Mouse (Mus musculus) midbrain, embryonic 14.5 days (tissue): ENCODE data around the gene 1700003E16Rik. TPM values are rescaled to one million over a fixed set of nuclear protein-coding genes. Genes with fewer than 3 reads are reported as not detected.

Experiments
- ATAC-seq: fragments of 200-750 bp; cut with Nextera tagmentation; 2 replicates; pipeline ENCODE4 v1.8.0; 2017; ENCODE audit warnings: moderate number of reproducible peaks, moderate library complexity; ENCODE audit not compliant: low FRiP score, low TSS enrichment
- DNase-seq: peaks from one replicate; pipeline ENCODE4 v3.0.0-alpha.2; 2015
- H3K27ac ChIP-seq: fragments of 300-500 bp; sonication (generic); replicated peaks from 2 replicates; pipeline ENCODE4 v1.5.1; 2014; ENCODE audit warnings: mild to moderate bottlenecking, low read depth, low read length, moderate library complexity
- H3K27me3 ChIP-seq: fragments of 300-500 bp; sonication (generic); 2 replicates; pipeline ENCODE4 v1.6.1; 2014; ENCODE audit warnings: low read length, control low read depth, mixed read lengths; ENCODE audit not compliant: control insufficient read depth, insufficient read depth
- H3K36me3 ChIP-seq: fragments of 300-500 bp; sonication (generic); 2 replicates; pipeline ENCODE4 v1.6.1; 2014; ENCODE audit warnings: low read length, control low read depth; ENCODE audit not compliant: control insufficient read depth, insufficient read depth
- H3K4me1 ChIP-seq: fragments of 300-500 bp; sonication (generic); 2 replicates; pipeline ENCODE4 v1.6.1; 2014; ENCODE audit warnings: mild to moderate bottlenecking, antibody characterized with exemption, low read length, control low read depth; ENCODE audit not compliant: control insufficient read depth, insufficient read depth
- H3K4me2 ChIP-seq: fragments of 300-500 bp; sonication (generic); 2 replicates; pipeline ENCODE4 v1.6.1; 2014; ENCODE audit warnings: mild to moderate bottlenecking, low read length, moderate library complexity
- H3K4me3 ChIP-seq: fragments of 300-500 bp; sonication (generic); replicated peaks from 2 replicates; pipeline ENCODE4 v1.5.1; 2014; ENCODE audit warnings: low read depth, low read length
- H3K9ac ChIP-seq: fragments of 300-500 bp; sonication (generic); replicated peaks from 2 replicates; pipeline ENCODE4 v1.6.1; 2014; ENCODE audit warnings: mild to moderate bottlenecking, low read length, moderate library complexity
- H3K9me3 ChIP-seq: fragments of 300-500 bp; sonication (generic); 2 replicates; pipeline ENCODE4 v1.6.1; 2016; ENCODE audit warnings: low read length, control low read depth, mixed read lengths; ENCODE audit not compliant: control insufficient read depth
- WGBS: fragments of 180-500 bp; shearing (Covaris S2); extraction: QIAGEN DNeasy Blood & Tissue Kit; methylation state at CpG from one replicate; pipeline ENCODE4 v1.1.7; 2014; 5-methylcytosine and 5-hydroxymethylcytosine counted together
- polyA plus RNA-seq: library from polyadenylated mRNA; unstranded; fragments of >200 nt; fragmentation: Nextera tagmentation; extraction: Ambion mirVana; gene quantifications from 2 replicates; pipeline ENCODE4 v1.2.1, GENCODE M21; 2014

Gene 1700003E16Rik
- polyA plus RNA-seq, 1 experiment from 2014 or later = 5.9 TPM

DNA sequence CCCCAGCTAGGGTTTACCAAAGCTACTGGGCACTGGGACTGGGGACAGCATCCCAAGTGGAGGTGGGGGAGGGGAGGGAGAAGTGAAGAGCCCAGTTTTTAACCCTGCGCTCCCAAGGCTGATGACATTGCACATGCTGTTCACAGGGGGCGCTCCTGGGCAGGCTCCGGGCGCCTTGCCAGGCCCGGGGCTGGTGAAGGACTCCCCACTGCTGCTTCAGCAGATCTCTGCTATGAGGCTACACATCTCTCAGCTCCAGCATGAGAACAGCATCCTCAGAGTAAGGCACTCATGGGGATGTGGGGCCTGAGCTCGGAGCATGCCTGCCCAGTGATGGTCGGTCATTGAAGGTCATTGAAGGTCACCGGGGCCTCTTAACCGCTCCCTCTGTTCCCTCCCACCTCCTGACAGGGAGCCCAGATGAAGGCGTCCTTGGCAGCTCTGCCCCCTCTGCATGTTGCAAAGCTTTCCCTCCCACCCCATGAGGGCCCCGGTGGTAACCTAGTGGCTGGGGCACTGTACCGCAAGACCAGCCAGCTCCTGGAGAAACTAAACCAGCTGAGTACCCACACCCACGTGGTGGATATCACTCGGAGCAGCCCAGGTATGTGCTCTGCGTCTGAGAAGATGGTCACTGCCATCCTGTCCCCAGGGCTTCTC, 41.3 kb downstream of the 1700003E16Rik start:
- 0 out of 2 replicates have a peak overlapping the region, but pooled peaks have one; percentile 26 for H3K27ac ChIP-seq
- 44% methylated on average over 15 of the region's 15 CpGs for WGBS
- no peaks in the 10 kb centered on the region for H3K9me3 ChIP-seq
- H3K9ac ChIP-seq = no peak overlapping the region
- H3K4me2 ChIP-seq = no peak overlapping the region
- H3K4me1 ChIP-seq = no peaks in the 10 kb centered on the region
- no peak overlapping the region for H3K4me3 ChIP-seq
- ATAC-seq (peak; percentile 32; the same call in 1 of the 2 replicates), DNase-seq (peak; percentile 65)
- no peaks in the 10 kb centered on the region for H3K27me3 ChIP-seq
- peaks cover 86% of the 10 kb centered on the region for H3K36me3 ChIP-seq

DNA sequence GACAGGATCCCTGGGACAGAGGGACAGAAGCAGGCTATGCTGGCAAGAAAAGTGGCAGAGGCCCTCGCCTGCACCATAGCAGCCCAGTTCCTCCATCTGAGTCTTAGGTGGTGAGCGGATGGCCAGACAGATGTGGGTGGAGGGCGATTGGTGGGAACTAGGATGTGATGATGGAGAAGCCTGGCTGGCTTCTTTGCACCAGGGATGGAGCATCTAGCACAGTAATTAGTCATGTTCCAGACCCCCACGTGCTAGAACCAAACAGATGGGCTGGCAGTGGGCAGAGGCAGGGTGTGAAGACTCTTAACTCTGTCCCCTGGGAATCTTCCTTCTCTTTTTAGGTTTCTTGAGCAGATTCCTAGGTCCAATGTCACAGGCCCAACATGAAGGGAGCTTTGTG, 47.1 kb downstream of the 1700003E16Rik start:
- WGBS = 94% methylated on average over 4 of the region's 4 CpGs
- Histone ChIP-seq H3K27me3 (no peaks in the 10 kb centered on the region), H3K27ac (no peak overlapping the region), H3K4me1 (no peaks in the 10 kb centered on the region), H3K36me3 (peaks cover 28% of the 10 kb centered on the region), H3K4me3 (no peak overlapping the region), H3K9ac (no peak overlapping the region), H3K9me3 (no peaks in the 10 kb centered on the region), H3K4me2 (no peak overlapping the region)
- no peak for ATAC-seq
- DNase-seq = no peak

DNA sequence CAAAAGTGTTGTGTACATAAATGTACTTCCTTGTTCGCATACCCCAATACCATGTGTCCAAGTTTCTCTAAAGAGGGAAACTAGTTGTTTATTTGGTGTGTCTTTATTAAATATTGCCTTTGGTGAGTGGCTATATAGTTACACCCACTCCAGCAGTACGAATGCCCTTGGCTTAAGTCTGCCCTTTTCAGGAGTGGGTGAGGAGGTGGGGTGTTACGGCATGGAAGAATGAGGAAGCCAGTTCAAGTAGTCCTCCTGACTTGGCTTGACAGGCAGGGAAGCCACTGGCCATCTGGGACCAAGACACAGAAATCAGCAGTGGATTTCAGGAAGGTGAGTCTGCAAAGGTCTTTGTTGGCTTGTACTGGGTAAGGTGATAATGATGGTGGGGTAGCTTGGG, 49.6 kb downstream of the 1700003E16Rik start:
- H3K4me1 ChIP-seq = no peaks in the 10 kb centered on the region
- no peak overlapping the region for H3K27ac ChIP-seq

DNA sequence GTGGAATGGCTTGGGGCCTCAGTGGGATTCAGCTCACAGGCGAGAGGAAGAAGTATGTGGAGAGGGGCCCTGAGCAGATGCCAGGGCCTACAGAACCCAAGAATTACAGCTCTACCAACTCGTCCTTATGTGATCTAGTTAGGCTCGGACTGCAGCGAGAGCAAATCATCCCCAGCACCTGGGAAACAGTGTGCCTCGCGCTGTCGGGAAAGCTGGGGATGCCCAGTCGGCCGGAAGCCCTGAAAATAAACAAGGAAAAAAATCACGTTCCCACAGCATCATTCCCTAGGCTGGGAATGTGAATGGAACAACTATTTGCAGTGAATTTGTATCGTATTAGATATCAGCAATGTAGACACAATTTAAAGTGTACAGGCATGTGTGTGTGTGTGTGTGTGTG, 50.1 kb downstream of the 1700003E16Rik start:
- H3K4me3 ChIP-seq = no peak overlapping the region
- DNase-seq = no peak
- H3K4me2 ChIP-seq = no peak overlapping the region
- H3K9ac ChIP-seq = no peak overlapping the region
- H3K27me3 ChIP-seq = no peaks in the 10 kb centered on the region
- ATAC-seq = no peak
- H3K9me3 ChIP-seq = no peaks in the 10 kb centered on the region
- H3K36me3 ChIP-seq = 0 out of 2 replicates have a peak, but pooled peaks cover 2% of the 10 kb centered on the region
- 0 out of 2 replicates have a peak, but pooled peaks cover under 1% of the 10 kb centered on the region for H3K4me1 ChIP-seq
- no peak overlapping the region for H3K27ac ChIP-seq
- WGBS = 78% methylated on average over 11 of the region's 11 CpGs

More for the DNA sequence above, 49.6 kb downstream of the 1700003E16Rik start:
- 95% methylated on average over 3 of the region's 3 CpGs for WGBS
- Histone ChIP-seq H3K9me3 (no peaks in the 10 kb centered on the region), H3K9ac (no peak overlapping the region), H3K36me3 (peaks cover 7% of the 10 kb centered on the region), H3K4me2 (no peak overlapping the region), H3K4me3 (no peak overlapping the region), H3K27me3 (no peaks in the 10 kb centered on the region)
- DNase-seq (no peak), ATAC-seq (no peak)

DNA sequence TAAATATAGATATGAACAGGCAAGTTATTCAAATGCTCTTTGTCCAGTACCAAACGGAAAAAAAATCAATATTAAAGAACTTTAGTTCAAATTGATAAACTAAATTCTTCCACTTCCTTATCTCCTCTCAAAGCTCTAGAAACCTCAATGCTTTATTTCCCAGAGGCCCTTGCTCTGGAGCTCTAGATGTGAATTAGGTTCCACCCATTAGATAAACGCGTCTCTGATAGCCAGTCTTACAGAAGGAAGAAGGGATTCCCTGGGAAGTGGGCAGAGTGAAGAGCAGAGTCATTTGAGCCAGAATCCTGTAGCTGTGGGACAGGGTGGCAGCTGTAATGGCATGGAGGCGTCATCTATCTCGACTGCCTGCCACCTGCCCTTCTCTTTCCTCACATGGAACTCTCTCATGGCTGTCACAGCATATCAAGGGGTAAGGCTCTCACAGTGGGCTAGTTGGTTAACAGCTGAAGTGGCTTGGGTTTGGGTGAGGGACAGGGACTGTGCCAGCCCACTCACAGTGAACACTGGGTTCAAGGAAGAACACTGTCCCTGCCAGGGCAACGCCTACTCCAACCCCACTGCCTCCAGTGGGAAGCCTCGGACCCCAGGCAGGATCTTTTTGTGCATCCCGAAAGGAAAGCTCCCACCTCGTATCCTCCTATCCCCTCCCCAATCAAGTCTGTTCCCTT, 51.3 kb downstream of the 1700003E16Rik start:
- H3K4me3 ChIP-seq = no peak overlapping the region
- DNase-seq (no peak), ATAC-seq (no peak)
- no peaks in the 10 kb centered on the region for H3K27me3 ChIP-seq
- H3K4me2 ChIP-seq = no peak overlapping the region
- no peak overlapping the region for H3K9ac ChIP-seq
- H3K4me1 ChIP-seq = peaks cover 5% of the 10 kb centered on the region; the same call in 1 of the 2 replicates
- H3K9me3 ChIP-seq = no peaks in the 10 kb centered on the region
- no peaks in the 10 kb centered on the region for H3K36me3 ChIP-seq
- no peak overlapping the region for H3K27ac ChIP-seq
- WGBS = 68% methylated on average over 9 of the region's 9 CpGs

DNA sequence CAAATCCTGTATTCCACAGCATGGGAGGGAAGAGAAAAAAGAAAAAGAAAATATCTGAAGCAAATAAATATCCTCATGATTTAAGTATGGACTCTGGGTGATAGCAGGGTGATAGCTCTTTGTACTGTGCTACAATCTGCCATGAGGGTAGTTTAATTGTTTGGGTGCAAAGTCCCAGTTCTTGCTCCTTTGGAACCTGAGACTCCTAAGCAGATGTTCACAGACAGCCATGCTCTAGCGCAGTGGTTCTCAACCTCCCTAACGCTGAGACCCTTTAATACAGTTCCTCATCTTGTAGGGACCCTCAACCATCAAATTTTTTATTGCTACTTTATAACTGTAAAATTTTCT, 51.8 kb downstream of the 1700003E16Rik start:
- H3K27me3 ChIP-seq = no peaks in the 10 kb centered on the region
- no peaks in the 10 kb centered on the region for H3K9me3 ChIP-seq
- no peak overlapping the region for H3K27ac ChIP-seq
- H3K4me2 ChIP-seq = no peak overlapping the region
- DNase-seq (no peak), ATAC-seq (no peak)
- 92% methylated on average over 2 of the region's 2 CpGs for WGBS
- H3K9ac ChIP-seq = no peak overlapping the region
- H3K4me3 ChIP-seq = no peak overlapping the region
- no peaks in the 10 kb centered on the region for H3K36me3 ChIP-seq
- peaks cover 5% of the 10 kb centered on the region; the same call in 1 of the 2 replicates for H3K4me1 ChIP-seq

DNA sequence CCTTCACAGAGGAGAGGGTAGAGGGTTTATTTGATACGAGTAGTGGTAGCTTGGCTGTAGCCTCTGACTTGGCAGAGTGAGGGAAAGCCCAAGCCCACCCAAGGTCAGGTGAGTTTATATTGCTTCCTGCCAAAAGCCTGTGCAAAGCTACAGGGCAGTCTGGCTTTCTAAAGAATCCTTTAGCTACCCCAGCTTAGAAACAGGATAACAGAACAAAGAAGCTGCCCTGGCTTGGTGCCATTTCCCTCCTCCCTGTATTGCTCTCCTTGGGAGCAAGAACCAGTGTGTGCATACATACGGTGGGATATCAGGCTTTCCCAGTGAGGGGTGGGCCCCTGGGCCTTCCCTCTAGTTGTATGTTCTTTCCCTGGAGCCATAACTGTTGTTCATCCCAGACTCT, 54.3 kb downstream of the 1700003E16Rik start:
- Histone ChIP-seq H3K27ac (no peak overlapping the region), H3K4me1 (peaks cover 5% of the 10 kb centered on the region; the same call in 1 of the 2 replicates), H3K4me2 (no peak overlapping the region), H3K4me3 (no peak overlapping the region), H3K36me3 (no peaks in the 10 kb centered on the region), H3K27me3 (no peaks in the 10 kb centered on the region), H3K9ac (no peak overlapping the region), H3K9me3 (no peaks in the 10 kb centered on the region)
- peak; percentile 60 for DNase-seq
- 47% methylated on average over 2 of the region's 2 CpGs for WGBS
- no peak for ATAC-seq

DNA sequence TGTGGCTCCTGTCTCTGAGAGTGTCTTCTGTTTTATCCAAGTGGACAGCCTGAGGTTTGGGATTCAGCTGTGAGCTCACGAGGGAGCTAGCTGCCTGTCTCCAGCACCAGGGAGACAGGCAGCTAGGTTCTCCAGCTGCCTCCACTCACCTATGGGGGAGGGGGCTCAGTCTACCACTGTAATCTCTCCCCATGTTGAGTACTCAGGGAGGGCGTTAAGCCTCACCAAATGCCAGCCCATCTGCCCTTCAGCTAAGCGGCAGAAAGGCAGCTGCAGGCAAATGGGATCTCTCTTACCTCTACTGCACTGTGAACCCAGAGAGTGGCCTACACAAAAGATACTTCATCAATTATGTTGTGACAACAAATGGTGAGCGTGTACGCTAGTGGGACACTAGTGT, 55.3 kb downstream of the 1700003E16Rik start:
- DNase-seq (peak; percentile 30), ATAC-seq (no peak)
- no peaks in the 10 kb centered on the region for H3K36me3 ChIP-seq
- WGBS = 26% methylated on average over 5 of the region's 5 CpGs
- no peak overlapping the region for H3K4me3 ChIP-seq
- H3K27ac ChIP-seq = peak overlapping the region; percentile 45; the same call in 1 of the 2 replicates
- peaks cover 5% of the 10 kb centered on the region; the same call in 1 of the 2 replicates for H3K4me1 ChIP-seq
- H3K9ac ChIP-seq = no peak overlapping the region
- no peak overlapping the region for H3K4me2 ChIP-seq
- no peaks in the 10 kb centered on the region for H3K27me3 ChIP-seq
- H3K9me3 ChIP-seq = no peaks in the 10 kb centered on the region
